Mouse (Mus musculus) ovary, postnatal 14 days (tissue): Measurements from ENCODE around the gene Olfr371.

Source experiments
- DNase-seq: peaks from one replicate; pipeline ENCODE4 v3.0.0; 2022; ENCODE audit warnings: low spot score

The Olfr371 gene

DNA sequence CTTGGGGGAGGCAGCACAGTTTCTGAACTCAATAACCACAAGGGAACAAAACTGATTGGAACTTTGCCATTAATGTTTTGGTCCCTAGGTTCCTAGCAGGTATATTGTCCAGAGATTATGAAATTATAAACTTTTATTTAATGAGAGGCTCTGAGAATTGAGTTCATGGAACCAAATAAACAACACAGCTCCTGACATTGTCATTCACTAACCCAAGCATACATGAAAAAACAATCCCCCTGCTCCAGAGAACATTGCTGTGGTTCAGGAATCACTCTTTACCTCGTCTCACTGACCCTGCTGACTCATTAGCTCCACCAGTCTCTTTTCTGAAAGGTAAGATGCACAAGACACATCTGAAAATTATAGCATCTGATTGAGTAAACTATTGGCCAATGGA, at the start of gene Olfr371:
Gene Olfr371, plus strand, starts transcription at position 301 of the 400 bp plus-strand sequence.
- DNase-seq = no peak

DNA sequence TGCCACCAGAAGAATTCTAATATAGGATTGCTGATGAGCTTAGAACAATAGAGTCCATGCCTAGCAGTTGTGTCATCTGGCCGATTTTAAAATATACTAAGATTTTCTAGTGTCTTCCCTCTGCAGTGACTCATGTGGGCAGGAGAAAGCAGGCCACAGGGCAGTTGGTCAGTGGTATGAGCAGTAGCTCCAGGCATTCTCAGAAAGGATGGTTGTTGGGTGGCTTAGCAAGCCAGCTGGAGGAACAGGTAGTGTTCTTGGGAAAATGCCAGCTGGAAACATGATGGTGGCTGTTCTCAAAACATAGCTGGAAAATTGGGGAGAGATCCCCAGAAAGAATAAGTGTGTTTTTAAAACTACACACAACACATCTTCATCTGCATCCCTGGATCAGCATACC, 33.4 kb upstream of the Olfr371 start:
- DNase-seq = no peak

DNA sequence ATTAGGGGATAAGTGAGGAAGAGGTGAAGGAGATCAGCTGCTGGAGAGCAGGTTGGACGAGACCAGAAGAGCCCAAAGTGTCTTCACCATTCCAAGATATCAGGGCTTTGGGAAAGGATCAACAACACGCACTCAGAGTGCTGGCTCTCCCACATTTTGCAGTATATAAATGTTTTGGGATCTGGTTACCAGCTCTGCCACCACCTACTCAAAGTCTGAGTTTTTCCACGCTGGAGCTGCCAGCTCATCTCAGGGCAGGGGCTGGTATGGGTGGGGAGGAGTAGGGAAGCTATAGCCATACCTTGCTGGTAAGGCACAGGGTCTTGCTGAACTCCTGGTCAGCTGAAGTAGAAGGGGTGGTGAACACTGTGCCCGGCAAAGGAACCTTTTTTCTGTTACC, 5.6 kb upstream of the Olfr371 start:
- DNase-seq = no peak

DNA sequence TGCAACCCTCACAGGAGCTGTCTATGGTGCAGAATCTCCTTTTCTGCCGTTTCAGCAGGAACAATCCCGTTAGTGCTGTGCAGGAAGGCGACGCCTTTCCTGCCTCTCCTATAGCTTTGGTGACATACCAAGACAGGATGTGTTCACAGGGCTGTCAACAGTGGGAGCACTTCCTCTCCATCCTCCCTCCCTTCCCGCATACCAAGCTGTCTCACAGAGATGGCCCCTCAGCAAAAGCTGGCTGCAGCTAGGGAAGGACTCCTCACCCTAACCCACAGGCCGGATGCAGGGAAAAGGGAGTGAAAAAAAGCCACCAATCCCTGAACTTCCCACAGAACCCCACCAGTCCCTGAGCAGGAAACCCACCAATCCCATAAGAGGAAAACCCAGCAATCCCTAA, 4.8 kb upstream of the Olfr371 start:
- DNase-seq = no peak

DNA sequence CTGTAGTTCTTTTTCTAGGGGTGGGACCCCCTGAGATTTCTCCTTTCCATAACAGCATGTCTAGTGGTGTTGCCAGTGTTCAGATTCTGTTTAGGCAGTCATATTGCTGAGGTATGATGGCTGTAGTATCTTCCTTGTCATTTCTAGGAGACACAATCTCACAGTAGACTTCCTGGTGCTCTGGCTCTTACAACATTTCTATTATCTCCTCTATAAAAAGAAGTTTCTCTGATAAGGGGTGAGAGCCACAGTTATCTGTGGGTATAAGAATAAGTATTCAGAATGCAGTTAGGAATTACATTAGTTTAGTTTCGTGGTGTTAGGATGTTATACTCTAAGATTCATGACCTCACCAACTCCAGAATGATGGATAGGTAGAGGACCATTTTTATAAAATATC, 1.5 kb downstream of the Olfr371 start:
- no peak for DNase-seq
